Mouse (Mus musculus) CH12.LX (cell line): ENCODE measurements around the gene Cars. TPM values are rescaled to one million over a fixed set of nuclear protein-coding genes. Genes with fewer than 3 reads are reported as not detected.

Experiments used
- DNase-seq: peaks from one replicate; pipeline ENCODE4 v3.0.0-alpha.2; 2013; ENCODE audit errors: extremely low read depth
- H3K27ac ChIP-seq: 2 replicates; pipeline ENCODE4 v1.5.1; 2012; ENCODE audit warnings: low read depth, mild to moderate bottlenecking, control low read depth, moderate library complexity; ENCODE audit not compliant: insufficient read depth
- H3K27me3 ChIP-seq: replicated peaks from 2 replicates; pipeline ENCODE3; 2012; ENCODE audit warnings: inconsistent platforms
- H3K36me3 ChIP-seq, 2 experiments: replicated peaks in 1 of 2; 2 replicates each; pipeline versions ENCODE3 to v1.6.1; 2012; ENCODE audit warnings: inconsistent platforms in 1 of 2, low read length in 1 of 2, mild to moderate bottlenecking in 1 of 2, mixed read lengths in 1 of 2, moderate library complexity in 1 of 2; ENCODE audit not compliant: control insufficient read depth in 1 of 2, insufficient read depth in 1 of 2
- H3K4me1 ChIP-seq, 2 experiments: 2 replicates each; pipeline ENCODE4 v1.6.1; 2012; ENCODE audit warnings: inconsistent platforms in 1 of 2, moderate library complexity in 1 of 2; ENCODE audit not compliant: insufficient read depth in 2 of 2, control insufficient read depth in 1 of 2
- H3K4me2 ChIP-seq: 2 replicates; pipeline ENCODE4 v1.6.1; 2012; ENCODE audit warnings: low read depth, mild to moderate bottlenecking, control low read depth; ENCODE audit not compliant: poor library complexity, insufficient read depth, severe bottlenecking
- H3K4me3 ChIP-seq, 3 experiments: fragments of 150-350 bp in 1 of 3; sonication (generic) in 1 of 3; replicated peaks in 1 of 3; 2 replicates each; pipeline versions ENCODE3 to v1.5.1; 2011 to 2012; ENCODE audit warnings: low read depth in 2 of 3, low read length in 2 of 3, mild to moderate bottlenecking in 2 of 3, moderate library complexity in 2 of 3, control low read depth in 1 of 3, improper control_type of control experiment in 1 of 3, inconsistent platforms in 1 of 3, mixed read lengths in 1 of 3; ENCODE audit not compliant: poor library complexity in 1 of 3
- H3K79me2 ChIP-seq: replicated peaks from 2 replicates; pipeline ENCODE4 v1.6.1; 2012; ENCODE audit warnings: mild to moderate bottlenecking, moderate library complexity; ENCODE audit not compliant: control insufficient read depth, poor library complexity, insufficient read depth, severe bottlenecking; ENCODE audit errors: extremely low read depth
- H3K9ac ChIP-seq: 2 replicates; pipeline ENCODE4 v1.6.1; 2012; ENCODE audit warnings: low read depth, mild to moderate bottlenecking, control low read depth, moderate library complexity; ENCODE audit not compliant: insufficient read depth
- H3K9me3 ChIP-seq: replicated peaks from 2 replicates; pipeline ENCODE3; 2012; ENCODE audit warnings: low read length, inconsistent platforms, mixed read lengths
- BHLHE40 ChIP-seq: IDR thresholded peaks from 2 replicates; pipeline ENCODE4 v1.6.1; 2011; ENCODE audit warnings: mild to moderate bottlenecking, low read depth, low read length, improper control_type of control experiment
- CHD1 ChIP-seq: IDR thresholded peaks from 2 replicates; pipeline ENCODE4 v1.6.1; 2012; ENCODE audit warnings: low read depth, low read length, improper control_type of control experiment, inconsistent platforms
- CTCF ChIP-seq, 2 experiments: IDR thresholded peaks in 1 of 2; conservative IDR thresholded peaks in 1 of 2; 2 replicates each; pipeline ENCODE4 v1.5.1; 2011 to 2012; ENCODE audit warnings: low read depth in 2 of 2, low read length in 2 of 2, improper control_type of control experiment in 1 of 2, inconsistent platforms in 1 of 2, mild to moderate bottlenecking in 1 of 2, moderate library complexity in 1 of 2
- E2F4 ChIP-seq: IDR thresholded peaks from 2 replicates; pipeline ENCODE4 v1.6.1; 2011; ENCODE audit warnings: low read depth, low read length, improper control_type of control experiment; ENCODE audit not compliant: insufficient replicate concordance
- EP300 ChIP-seq: IDR thresholded peaks from 2 replicates; pipeline ENCODE4 v1.6.1; 2011; ENCODE audit warnings: low read length, improper control_type of control experiment
- GABPA ChIP-seq: IDR thresholded peaks from 2 replicates; pipeline ENCODE4 v1.6.1; 2012; ENCODE audit warnings: low read depth, low read length, improper control_type of control experiment, inconsistent platforms; ENCODE audit not compliant: insufficient replicate concordance
- HCFC1 ChIP-seq: IDR thresholded peaks from 2 replicates; pipeline ENCODE4 v1.6.1; 2012; ENCODE audit warnings: low read depth, mild to moderate bottlenecking, inconsistent platforms, low read length, improper control_type of control experiment
- JUND ChIP-seq: conservative IDR thresholded peaks from 2 replicates; pipeline ENCODE4 v1.6.1; 2011; ENCODE audit warnings: low read depth, low read length, improper control_type of control experiment
- KAT2A ChIP-seq: IDR thresholded peaks from 2 replicates; pipeline ENCODE4 v1.6.1; 2012; ENCODE audit warnings: low read length, improper control_type of control experiment, inconsistent platforms; ENCODE audit not compliant: insufficient replicate concordance
- MAX ChIP-seq: IDR thresholded peaks from 2 replicates; pipeline ENCODE4 v1.6.1; 2011; ENCODE audit warnings: low read length, improper control_type of control experiment
- NELFE ChIP-seq: IDR thresholded peaks from 2 replicates; pipeline ENCODE4 v1.6.1; 2011; ENCODE audit warnings: low read depth, low read length, improper control_type of control experiment
- NRF1 ChIP-seq: IDR thresholded peaks from 2 replicates; pipeline ENCODE4 v1.6.1; 2014; ENCODE audit warnings: low read depth, mild to moderate bottlenecking, inconsistent platforms, low read length, improper control_type of control experiment, moderate library complexity
- SIN3A ChIP-seq: IDR thresholded peaks from 2 replicates; pipeline ENCODE4 v1.6.1; 2012; ENCODE audit warnings: low read length, improper control_type of control experiment, inconsistent platforms
- SMC3 ChIP-seq: IDR thresholded peaks from 2 replicates; pipeline ENCODE4 v1.6.1; 2011; ENCODE audit warnings: low read depth, low read length, improper control_type of control experiment
- TBP ChIP-seq: conservative IDR thresholded peaks from 2 replicates; pipeline ENCODE4 v1.6.1; 2011; ENCODE audit warnings: low read depth, low read length, improper control_type of control experiment
- USF2 ChIP-seq: conservative IDR thresholded peaks from 2 replicates; pipeline ENCODE4 v1.6.1; 2011; ENCODE audit warnings: low read depth, low read length, improper control_type of control experiment
- ZNF384 ChIP-seq: IDR thresholded peaks from 2 replicates; pipeline ENCODE4 v1.6.1; 2012; ENCODE audit warnings: low read depth, low read length, improper control_type of control experiment, inconsistent platforms
- dilution Hi-C: fragments of 300-500 bp; cut with MboI; formaldehyde crosslinking; loops from 2 replicates; pipeline ENCODE4 v1.14.3; 2020; ENCODE audit warnings: low sequenced_read_pairs; ENCODE audit not compliant: extremely low pct_unique_long_range_greater_than_20kb, extremely low pct_ligation_motif_present
- in situ Hi-C: fragments of 300-500 bp; cut with MboI; formaldehyde crosslinking; loops from 3 replicates; pipeline ENCODE4 v1.14.3; 2019; ENCODE audit warnings: low sequenced_read_pairs, low pct_ligation_motif_present, low pct_unique_long_range_greater_than_20kb, mixed read lengths
- polyA plus RNA-seq: library from polyadenylated mRNA; unstranded; fragments of >175 nt; gene quantifications from 2 replicates; pipeline ENCODE4 v1.2.1, GENCODE M21; 2012; ENCODE audit warnings: low read depth; ENCODE audit not compliant: insufficient read length
- total RNA-seq, 2 experiments: library from RNA; depleted of rRNA; stranded (reverse); fragments of 300-350 nt in 1 of 2; fragments of >200 nt in 1 of 2; gene quantifications; 2 replicates each; pipeline ENCODE4 v1.2.3; 2012 to 2014

Cars gene
- total and polyA plus RNA-seq, 3 experiments = 118 to 222 (median 170) TPM

DNA sequence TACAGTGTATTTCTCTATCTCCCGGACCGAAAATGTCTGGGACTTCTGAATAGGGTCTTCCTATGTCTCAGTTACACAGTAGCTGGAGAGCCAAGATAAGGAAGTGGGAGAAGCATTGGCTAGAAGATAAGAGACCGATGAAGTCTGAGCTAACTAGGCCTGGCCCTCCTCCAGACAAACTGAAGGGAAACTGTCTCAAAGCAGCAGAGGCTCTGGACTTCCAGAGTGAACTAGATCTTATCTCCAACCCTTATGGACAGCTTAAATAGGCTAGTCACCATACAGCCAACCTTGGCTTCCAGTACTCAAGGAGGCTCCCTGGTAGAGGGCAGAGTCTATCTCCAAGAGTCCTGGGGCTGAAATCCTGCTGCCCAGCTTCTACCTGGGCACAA, 34.2 kb downstream of the Cars start:
- Histone ChIP-seq H3K4me2 (no peak overlapping the region), H3K9me3 (no peaks in the 10 kb centered on the region), H3K9ac (no peak overlapping the region), H3K27me3 (no peaks in the 10 kb centered on the region), H3K79me2 (no peaks in the 10 kb centered on the region), H3K4me3 (no peak overlapping the region), H3K4me1 (no peaks in the 10 kb centered on the region), H3K36me3 (peaks cover 92 to 97% of the 10 kb centered on the region in 2 experiments), H3K27ac (no peak overlapping the region)
- DNase-seq = no peak
- dilution Hi-C loops = no loop called here
- in situ Hi-C loops = no loop called here
- TF ChIP-seq ZNF384 = no peak
- no peak for TF ChIP-seq GABPA
- TF ChIP-seq SIN3A = no peak
- TF ChIP-seq MAX = no peak
- TF ChIP-seq HCFC1 = no peak

DNA sequence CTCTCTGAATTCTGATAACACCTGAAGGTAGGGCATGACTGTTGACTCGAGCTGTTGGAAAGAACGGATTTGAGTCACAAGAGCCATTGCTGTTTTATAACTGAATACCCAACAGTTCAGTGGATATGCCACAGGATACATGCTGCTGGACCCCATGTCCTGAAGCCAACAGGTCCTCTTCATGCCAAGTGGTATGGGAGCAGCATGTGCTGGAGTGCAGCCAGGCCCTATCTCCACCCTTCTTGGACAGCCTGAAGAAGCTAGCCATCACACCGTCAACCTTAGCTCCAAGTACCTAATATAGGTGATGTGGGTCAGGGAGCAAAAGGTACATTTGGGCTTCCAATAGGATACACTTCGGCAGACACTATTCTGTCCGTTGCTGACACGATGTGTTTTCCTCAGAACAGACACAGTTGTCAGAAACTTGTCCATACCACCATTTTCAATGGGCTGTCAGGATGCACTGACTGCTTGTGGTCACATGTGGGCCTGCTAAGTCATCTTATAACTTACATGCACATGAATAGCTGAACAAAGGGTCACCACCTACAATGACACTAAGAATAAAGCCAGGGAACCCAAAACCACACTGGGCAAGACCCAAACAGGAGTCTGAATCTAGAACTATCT, 34.8 kb downstream of the Cars start:
- in situ Hi-C loops = no loop called here
- no peak overlapping the region for H3K4me2 ChIP-seq
- no peak overlapping the region for H3K9ac ChIP-seq
- H3K27me3 ChIP-seq = no peaks in the 10 kb centered on the region
- H3K27ac ChIP-seq = no peak overlapping the region
- TF ChIP-seq SMC3 (no peak), SIN3A (no peak), CHD1 (no peak), BHLHE40 (no peak), KAT2A (no peak), USF2 (no peak), NELFE (no peak), NRF1 (no peak), JUND (no peak), E2F4 (no peak), ZNF384 (no peak), CTCF (conservative IDR thresholded peaks at IDR 0.05 in 1 of 2, IDR thresholded peaks at IDR 0.05 in 1 of 2; ENCODE audit: low read depth in 2 of 2, low read length in 2 of 2) (no peak), GABPA (no peak), EP300 (no peak), TBP (no peak)
- H3K4me3 ChIP-seq = no peak overlapping the region
- no peaks in the 10 kb centered on the region for H3K79me2 ChIP-seq
- no peak for DNase-seq
- no peaks in the 10 kb centered on the region for H3K9me3 ChIP-seq
- H3K4me1 ChIP-seq = no peaks in the 10 kb centered on the region
- dilution Hi-C loops = no loop called here
- H3K36me3 ChIP-seq = peaks cover 92 to 97% of the 10 kb centered on the region in 2 experiments
